Mouse (Mus musculus): ENCODE measurements at regions not wholly inside any gene's neighbourhood (a gene's known extent, or its start where the extent isn't known, plus 50 kb on each side); places are given as distances from the start of the nearest gene placed in this dataset.

- Histone ChIP-seq H3K27ac (ENCODE audit: control insufficient read depth, low read depth, low read length) (no peak overlapping the region), H3K4me3 (ENCODE audit: control insufficient read depth in 1 of 2, insufficient read depth in 1 of 2, low read depth in 2 of 2, low read length in 2 of 2) (no peak overlapping the region), H3K79me2 (ENCODE audit: control insufficient read depth, insufficient read depth, low read length, poor library complexity) (no peaks in the 10 kb centered on the region), H3K36me3 (ENCODE audit: control insufficient read depth in 1 of 2, insufficient read depth in 2 of 2, low read length in 2 of 2) (no peaks in the 10 kb centered on the region), H3K27me3 (ENCODE audit: control insufficient read depth in 1 of 2, insufficient read depth in 2 of 2, low read length in 2 of 2) (no peaks in the 10 kb centered on the region), H3K9ac (ENCODE audit: control insufficient read depth, low read depth, low read length, poor library complexity, severe bottlenecking) (no peak overlapping the region), H3K4me1 (ENCODE audit: control insufficient read depth in 1 of 2, insufficient read depth in 2 of 2, low read length in 2 of 2) (no peaks in the 10 kb centered on the region), H3K9me3 (replicated peaks; ENCODE audit: insufficient read depth, low read length) (no peaks in the 10 kb centered on the region)
- no peak for DNase-seq (ENCODE audit: low read depth, low spot score)
- TF ChIP-seq TCF12 (IDR thresholded peaks at IDR 0.05; ENCODE audit: low read depth, low read length) (no peak), GATA1 (IDR thresholded peaks at IDR 0.05; ENCODE audit: low read depth, low read length) (no peak), POLR2AphosphoS5 (IDR thresholded peaks at IDR 0.05; ENCODE audit: borderline replicate concordance, low read depth, low read length) (no peak), ZMIZ1 (IDR thresholded peaks at IDR 0.05; ENCODE audit: low read depth, low read length) (no peak), CTCF (IDR thresholded peaks at IDR 0.05 in 2 of 3, conservative IDR thresholded peaks at IDR 0.05 in 1 of 3; ENCODE audit: control insufficient read depth in 1 of 3, insufficient read depth in 1 of 3, low read depth in 2 of 3, low read length in 3 of 3, poor library complexity in 1 of 3, severe bottlenecking in 1 of 3) (no peak), RCOR1 (IDR thresholded peaks at IDR 0.05; ENCODE audit: low read depth, low read length) (no peak), SMC3 (IDR thresholded peaks at IDR 0.05; ENCODE audit: low read depth, low read length) (no peak), ZKSCAN1 (IDR thresholded peaks at IDR 0.05; ENCODE audit: low read depth, low read length) (no peak), MAZ (IDR thresholded peaks at IDR 0.05; ENCODE audit: low read depth, low read length) (no peak), TAL1 (IDR thresholded peaks at IDR 0.05; ENCODE audit: low read length) (no peak), CHD2 (IDR thresholded peaks at IDR 0.05; ENCODE audit: low read length) (no peak), ZC3H11A (IDR thresholded peaks at IDR 0.05; ENCODE audit: low read depth, low read length) (no peak), CHD1 (IDR thresholded peaks at IDR 0.05; ENCODE audit: low read depth, low read length) (no peak), SIN3A (IDR thresholded peaks at IDR 0.05; ENCODE audit: low read length) (no peak), KAT2A (conservative IDR thresholded peaks at IDR 0.05; ENCODE audit: low read depth, low read length) (no peak), ZNF384 (IDR thresholded peaks at IDR 0.05; ENCODE audit: low read depth, low read length) (no peak), MEF2A (IDR thresholded peaks at IDR 0.05; ENCODE audit: extremely low read depth, insufficient replicate concordance, low read depth, low read length, poor library complexity, severe bottlenecking) (no peak)
These were observed 51.5 kb upstream of the Raph1 start for GRCm38 (mm10) chr1:60618389-60618788.

GRCm38 (mm10) chr1:60616916-60617315 is 50.0 kb upstream of the Raph1 start:
- H3K79me2 ChIP-seq (ENCODE audit: control insufficient read depth, insufficient read depth, low read length, poor library complexity), result no peaks in the 10 kb centered on the region
- no peaks in the 10 kb centered on the region for H3K9me3 ChIP-seq (replicated peaks; ENCODE audit: insufficient read depth, low read length)
- no peak for TF ChIP-seq UBTF (IDR thresholded peaks at IDR 0.05; ENCODE audit: borderline replicate concordance, insufficient read depth, low read depth, low read length)
- no peak for TF ChIP-seq ZC3H11A (IDR thresholded peaks at IDR 0.05; ENCODE audit: low read depth, low read length)
- TF ChIP-seq JUND (IDR thresholded peaks at IDR 0.05; ENCODE audit: low read depth, low read length), result no peak
- TF ChIP-seq MAFK (IDR thresholded peaks at IDR 0.05; ENCODE audit: borderline replicate concordance, low read depth, low read length), result no peak
- TF ChIP-seq HCFC1 (IDR thresholded peaks at IDR 0.05; ENCODE audit: low read depth, low read length), result no peak
- TF ChIP-seq GATA1 (IDR thresholded peaks at IDR 0.05; ENCODE audit: low read depth, low read length), result no peak
- no peak for TF ChIP-seq MYC (IDR thresholded peaks at IDR 0.05; ENCODE audit: low read depth, low read length)
- TF ChIP-seq CHD1 (IDR thresholded peaks at IDR 0.05; ENCODE audit: low read depth, low read length), result no peak
- TF ChIP-seq POLR2AphosphoS5 (IDR thresholded peaks at IDR 0.05; ENCODE audit: borderline replicate concordance, low read depth, low read length), result no peak
- no peak for TF ChIP-seq CHD2 (IDR thresholded peaks at IDR 0.05; ENCODE audit: low read length)
- no peak for TF ChIP-seq TCF12 (IDR thresholded peaks at IDR 0.05; ENCODE audit: low read depth, low read length)
- no peak for TF ChIP-seq SIN3A (IDR thresholded peaks at IDR 0.05; ENCODE audit: low read length)
- DNase-seq (ENCODE audit: low read depth, low spot score), result no peak
- H3K9ac ChIP-seq (ENCODE audit: control insufficient read depth, low read depth, low read length, poor library complexity, severe bottlenecking), result no peak overlapping the region
- H3K36me3 ChIP-seq (ENCODE audit: control insufficient read depth in 1 of 2, insufficient read depth in 2 of 2, low read length in 2 of 2), result no peaks in the 10 kb centered on the region
- H3K27ac ChIP-seq (ENCODE audit: control insufficient read depth, low read depth, low read length), result no peak overlapping the region
- no peak overlapping the region for H3K4me3 ChIP-seq (ENCODE audit: control insufficient read depth in 1 of 2, insufficient read depth in 1 of 2, low read depth in 2 of 2, low read length in 2 of 2)
- H3K27me3 ChIP-seq (ENCODE audit: control insufficient read depth in 1 of 2, insufficient read depth in 2 of 2, low read length in 2 of 2), result no peaks in the 10 kb centered on the region
- no peaks in the 10 kb centered on the region for H3K4me1 ChIP-seq (ENCODE audit: control insufficient read depth in 1 of 2, insufficient read depth in 2 of 2, low read length in 2 of 2)
